Mouse (Mus musculus) embryonic facial prominence, embryonic 14.5 days (tissue): ENCODE measurements around the gene Imp3. TPM values are rescaled to one million over a fixed set of nuclear protein-coding genes. Genes with fewer than 3 reads are reported as not detected.
A peak's percentile ranks its signal among the peaks of the same experiment; 100 is the strongest.

Experiments
- ATAC-seq: fragments of 200-750 bp; cut with Nextera tagmentation; 2 replicates; pipeline ENCODE4 v1.8.0; 2017; ENCODE audit warnings: low read depth, moderate number of reproducible peaks, moderate TSS enrichment
- DNase-seq: peaks from one replicate; pipeline ENCODE4 v3.0.0-alpha.2; 2015; ENCODE audit warnings: low spot score
- H3K27ac ChIP-seq: fragments of 300-500 bp; sonication (generic); replicated peaks from 2 replicates; pipeline ENCODE4 v1.5.1; 2014; ENCODE audit warnings: low read depth, mild to moderate bottlenecking, low read length, moderate library complexity
- H3K27me3 ChIP-seq: fragments of 300-500 bp; sonication (generic); replicated peaks from 2 replicates; pipeline ENCODE4 v1.6.1; 2014; ENCODE audit warnings: low read length; ENCODE audit not compliant: control insufficient read depth, insufficient read depth
- H3K36me3 ChIP-seq: fragments of 300-500 bp; sonication (generic); 2 replicates; pipeline ENCODE4 v1.6.1; 2014; ENCODE audit warnings: low read length, mixed read lengths; ENCODE audit not compliant: control insufficient read depth, insufficient read depth
- H3K4me1 ChIP-seq: fragments of 300-500 bp; sonication (generic); 2 replicates; pipeline ENCODE4 v1.6.1; 2014; ENCODE audit warnings: antibody characterized with exemption, low read length; ENCODE audit not compliant: control insufficient read depth, insufficient read depth
- H3K4me2 ChIP-seq: fragments of 300-500 bp; sonication (generic); 2 replicates; pipeline ENCODE4 v1.6.1; 2014; ENCODE audit warnings: low read depth, mild to moderate bottlenecking, low read length, moderate library complexity, mixed read lengths
- H3K4me3 ChIP-seq: fragments of 300-500 bp; sonication (generic); 2 replicates; pipeline ENCODE4 v1.5.1; 2014; ENCODE audit warnings: low read depth, mild to moderate bottlenecking, low read length
- H3K9ac ChIP-seq: fragments of 300-500 bp; sonication (generic); 2 replicates; pipeline ENCODE4 v1.6.1; 2014; ENCODE audit warnings: low read depth, mild to moderate bottlenecking, low read length, moderate library complexity, mixed read lengths
- H3K9me3 ChIP-seq: fragments of 300-500 bp; sonication (generic); 2 replicates; pipeline ENCODE4 v1.6.1; 2016; ENCODE audit warnings: low read length; ENCODE audit not compliant: control insufficient read depth
- WGBS: fragments of 180-500 bp; shearing (Covaris S2); extraction: QIAGEN DNeasy Blood & Tissue Kit; methylation state at CpG from one replicate; pipeline ENCODE4 v1.1.7; 2014; 5-methylcytosine and 5-hydroxymethylcytosine counted together
- polyA plus RNA-seq: library from polyadenylated mRNA; unstranded; fragments of >200 nt; fragmentation: Nextera tagmentation; extraction: Ambion mirVana; gene quantifications from 2 replicates; pipeline ENCODE4 v1.2.1, GENCODE M21; 2014

Imp3 gene
- polyA plus RNA-seq, 1 experiment from 2014 or later = 78.0 TPM

- peaks cover 44% of the 10 kb centered on the region for H3K36me3 ChIP-seq
- 0 out of 2 replicates have a peak overlapping the region, but pooled peaks have one; percentile 10 for H3K27ac ChIP-seq
These were observed 23.3 kb upstream of the Imp3 start for GRCm38 (mm10) chr9:56913991-56914390.

DNA sequence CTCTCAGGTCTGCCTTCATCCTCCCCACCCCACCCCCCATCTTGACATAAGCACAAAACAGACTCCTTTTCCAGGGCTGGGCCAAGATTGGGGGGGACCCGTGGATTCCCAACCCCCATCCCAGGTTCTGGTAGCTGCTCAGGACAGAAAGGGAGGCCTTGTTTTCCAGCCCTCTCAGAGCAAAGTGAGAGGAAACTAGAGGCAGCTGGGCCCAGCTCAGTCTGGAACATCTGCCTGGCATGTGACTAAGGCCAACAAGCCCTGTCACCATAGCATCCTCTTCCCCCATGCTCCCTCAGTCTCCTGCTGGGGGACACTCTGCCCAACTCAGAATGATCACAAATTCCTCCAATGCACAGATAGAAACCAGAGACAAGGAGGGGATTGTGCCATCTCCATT, 22.2 kb upstream of the Imp3 start:
- no CpG with 5 or more reads among the region's 1 CpGs for WGBS
- no peaks in the 10 kb centered on the region for H3K4me1 ChIP-seq
- no peak overlapping the region for H3K9ac ChIP-seq
- no peak overlapping the region for H3K27ac ChIP-seq
- no peaks in the 10 kb centered on the region for H3K9me3 ChIP-seq
- DNase-seq (no peak), ATAC-seq (no peak)
- H3K36me3 ChIP-seq = peaks cover 47% of the 10 kb centered on the region
- no peak overlapping the region for H3K4me2 ChIP-seq
- no peaks in the 10 kb centered on the region for H3K27me3 ChIP-seq
- no peak overlapping the region for H3K4me3 ChIP-seq

More at GRCm38 (mm10) chr9:56913991-56914390, 23.3 kb upstream of the Imp3 start:
- DNase-seq = no peak
- H3K4me3 ChIP-seq = no peak overlapping the region
- ATAC-seq = no peak
- no peaks in the 10 kb centered on the region for H3K4me1 ChIP-seq
- no peak overlapping the region for H3K9ac ChIP-seq
- H3K9me3 ChIP-seq = no peaks in the 10 kb centered on the region
- 78% methylated on average over 7 of the region's 9 CpGs for WGBS
- H3K4me2 ChIP-seq = no peak overlapping the region
- no peaks in the 10 kb centered on the region for H3K27me3 ChIP-seq

DNA sequence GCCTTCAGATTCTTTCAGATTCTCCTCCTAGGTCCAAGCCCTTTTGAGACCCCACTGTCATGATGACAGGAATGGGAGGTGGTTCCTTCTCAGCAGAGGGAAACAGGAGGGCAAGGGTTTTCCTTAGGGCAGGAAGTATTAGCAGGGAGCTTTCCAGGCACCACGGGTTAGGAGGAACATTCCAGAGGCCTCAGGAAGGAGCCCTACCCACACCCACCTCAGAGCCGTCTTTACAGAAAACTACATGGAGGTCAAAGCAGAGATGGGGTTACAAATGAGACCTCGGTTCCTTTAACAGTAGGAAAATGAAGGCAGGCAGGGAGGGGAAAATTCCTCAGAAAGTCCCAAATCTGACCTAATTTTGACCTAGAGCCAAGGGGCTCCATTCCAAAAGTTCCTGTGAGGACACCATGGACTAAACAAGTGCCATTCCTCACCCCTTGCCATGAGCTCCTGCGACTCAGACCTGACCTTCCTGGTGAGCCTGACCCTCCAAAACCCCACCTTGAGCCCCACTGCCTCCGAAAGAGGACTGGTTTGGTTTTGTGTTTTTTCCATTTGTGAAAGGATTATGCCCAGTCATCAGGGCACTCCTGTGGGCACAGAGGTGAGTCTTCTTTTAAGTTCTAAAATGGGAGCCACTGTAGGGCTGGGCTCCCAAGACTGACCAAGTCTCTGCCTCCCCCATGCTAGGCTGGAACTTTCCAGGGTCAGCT, 21.4 kb upstream of the Imp3 start:
- ATAC-seq = no peak
- DNase-seq = no peak

DNA sequence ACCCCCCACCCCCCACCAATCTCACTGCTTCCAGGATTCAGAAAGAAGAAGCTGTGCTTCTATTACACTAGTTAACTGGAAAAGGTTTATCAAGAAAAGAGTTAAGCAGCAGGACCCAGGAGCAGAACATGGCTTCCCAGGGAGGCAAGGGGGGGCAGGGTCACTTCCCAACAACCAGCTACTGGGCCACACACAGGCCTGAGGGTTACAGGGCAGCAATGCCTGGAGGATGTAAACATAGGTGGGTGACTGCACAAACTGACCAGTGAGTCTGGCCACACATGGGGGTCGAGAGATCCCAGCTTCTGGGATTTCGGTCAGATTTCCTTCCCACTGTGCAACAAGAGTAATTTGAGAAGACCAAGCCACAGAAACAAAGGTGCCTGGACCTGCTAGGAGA, 20.1 kb upstream of the Imp3 start:
- Histone ChIP-seq H3K4me1 (no peaks in the 10 kb centered on the region), H3K9ac (no peak overlapping the region), H3K27me3 (no peaks in the 10 kb centered on the region), H3K4me3 (no peak overlapping the region), H3K4me2 (no peak overlapping the region), H3K27ac (no peak overlapping the region), H3K9me3 (0 out of 2 replicates have a peak, but pooled peaks cover 8% of the 10 kb centered on the region), H3K36me3 (peaks cover 66% of the 10 kb centered on the region)
- DNase-seq (no peak), ATAC-seq (no peak)
- WGBS = 80% methylated on average over 2 of the region's 2 CpGs

More for the DNA sequence above, 21.4 kb upstream of the Imp3 start:
- Histone ChIP-seq H3K4me3 (no peak overlapping the region), H3K9ac (no peak overlapping the region), H3K9me3 (no peaks in the 10 kb centered on the region), H3K4me2 (no peak overlapping the region), H3K27ac (no peak overlapping the region), H3K4me1 (no peaks in the 10 kb centered on the region), H3K27me3 (no peaks in the 10 kb centered on the region), H3K36me3 (peaks cover 54% of the 10 kb centered on the region)
- WGBS = 69% methylated on average over 5 of the region's 5 CpGs

GRCm38 (mm10) chr9:56918466-56918865, 18.8 kb upstream of the Imp3 start:
- H3K36me3 ChIP-seq = peaks cover 73% of the 10 kb centered on the region
- H3K4me2 ChIP-seq = no peak overlapping the region
- WGBS = 91% methylated on average over 13 of the region's 13 CpGs
- no peak overlapping the region for H3K4me3 ChIP-seq
- H3K4me1 ChIP-seq = peaks cover 9% of the 10 kb centered on the region; the same call in 1 of the 2 replicates
- H3K27ac ChIP-seq = no peak overlapping the region
- H3K9ac ChIP-seq = no peak overlapping the region
- ATAC-seq (no peak), DNase-seq (no peak)
- 0 out of 2 replicates have a peak, but pooled peaks cover 8% of the 10 kb centered on the region for H3K9me3 ChIP-seq
- H3K27me3 ChIP-seq = no peaks in the 10 kb centered on the region

- H3K9ac ChIP-seq = 0 out of 2 replicates have a peak overlapping the region, but pooled peaks have one; percentile 58
- H3K4me3 ChIP-seq = peak overlapping the region; percentile 39; the same call in 1 of the 2 replicates
- ATAC-seq (no peak), DNase-seq (no peak)
- H3K9me3 ChIP-seq = 0 out of 2 replicates have a peak, but pooled peaks cover 8% of the 10 kb centered on the region
- no peaks in the 10 kb centered on the region for H3K27me3 ChIP-seq
- H3K36me3 ChIP-seq = peaks cover 48% of the 10 kb centered on the region
- WGBS = 91% methylated on average over 4 of the region's 4 CpGs
- peak overlapping the region; percentile 93 for H3K4me2 ChIP-seq
- peaks cover 39% of the 10 kb centered on the region for H3K4me1 ChIP-seq
- H3K27ac ChIP-seq = 0 out of 2 replicates have a peak overlapping the region, but pooled peaks have one; percentile 34
These were observed 14.5 kb upstream of the Imp3 start for GRCm38 (mm10) chr9:56922746-56923145.

GRCm38 (mm10) chr9:56923841-56924650, 13.2 kb upstream of the Imp3 start:
- no peaks in the 10 kb centered on the region for H3K27me3 ChIP-seq
- H3K36me3 ChIP-seq = peaks cover 37% of the 10 kb centered on the region
- WGBS = 43% methylated on average over 8 of the region's 8 CpGs
- H3K9me3 ChIP-seq = 0 out of 2 replicates have a peak, but pooled peaks cover 8% of the 10 kb centered on the region
- H3K4me1 ChIP-seq = peaks cover 45% of the 10 kb centered on the region
- peak overlapping the region; percentile 58 for H3K9ac ChIP-seq
- peak overlapping the region; percentile 39 for H3K4me3 ChIP-seq
- peak overlapping the region; percentile 93 for H3K4me2 ChIP-seq
- peak overlapping the region; percentile 2 for H3K27ac ChIP-seq
- DNase-seq = peak; percentile 35
- no peak for ATAC-seq

DNA sequence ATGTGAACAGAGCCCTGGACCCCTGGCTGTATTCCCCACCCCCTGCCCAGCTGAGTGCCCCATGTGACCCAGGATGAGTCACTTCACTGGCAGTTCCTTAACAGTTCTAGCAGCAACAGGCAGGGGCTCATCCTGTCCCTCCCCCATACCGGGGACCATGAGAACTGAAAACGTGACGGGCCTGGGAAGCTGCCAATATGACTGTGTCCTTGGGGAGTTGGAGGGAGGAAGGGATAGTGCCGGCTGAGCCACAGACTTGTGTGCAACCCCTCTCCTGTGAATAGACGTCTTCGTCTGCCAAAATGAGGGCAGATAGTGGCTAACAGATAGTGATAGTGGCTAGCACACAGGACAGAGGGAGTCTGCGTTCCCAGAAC, 12.6 kb upstream of the Imp3 start:
- peak; percentile 79 for DNase-seq
- peak overlapping the region; percentile 39 for H3K4me3 ChIP-seq
- no peaks in the 10 kb centered on the region for H3K27me3 ChIP-seq
- WGBS = 7% methylated on average over 7 of the region's 7 CpGs
- peak overlapping the region; percentile 93 for H3K4me2 ChIP-seq
- 0 out of 2 replicates have a peak, but pooled peaks cover 8% of the 10 kb centered on the region for H3K9me3 ChIP-seq
- H3K4me1 ChIP-seq = peaks cover 45% of the 10 kb centered on the region
- peak overlapping the region; percentile 2 for H3K27ac ChIP-seq
- ATAC-seq = peak; percentile 34; the same call in 1 of the 2 replicates
- peaks cover 37% of the 10 kb centered on the region for H3K36me3 ChIP-seq
- peak overlapping the region; percentile 58 for H3K9ac ChIP-seq
